Mouse (Mus musculus) brain, embryonic 14.5 days (tissue): ENCODE measurements at regions not wholly inside any gene's neighbourhood (a gene's known extent, or its start where the extent isn't known, plus 50 kb on each side); places are given as distances from the start of the nearest gene placed in this dataset.

Source experiments
- CTCF ChIP-seq: fragments of 200-500 bp; IDR thresholded peaks from 2 replicates; pipeline ENCODE4 v1.5.1; 2012; ENCODE audit warnings: inconsistent platforms, mild to moderate bottlenecking, moderate library complexity, borderline replicate concordance; ENCODE audit not compliant: insufficient read depth, insufficient read length; ENCODE audit errors: extremely low read depth
- POLR2A ChIP-seq: fragments of 200-500 bp; IDR thresholded peaks from 2 replicates; pipeline ENCODE4 v1.6.1; 2012; ENCODE audit warnings: mild to moderate bottlenecking, inconsistent platforms, borderline replicate concordance; ENCODE audit not compliant: poor library complexity, insufficient read depth, insufficient read length, severe bottlenecking; ENCODE audit errors: extremely low read depth

DNA sequence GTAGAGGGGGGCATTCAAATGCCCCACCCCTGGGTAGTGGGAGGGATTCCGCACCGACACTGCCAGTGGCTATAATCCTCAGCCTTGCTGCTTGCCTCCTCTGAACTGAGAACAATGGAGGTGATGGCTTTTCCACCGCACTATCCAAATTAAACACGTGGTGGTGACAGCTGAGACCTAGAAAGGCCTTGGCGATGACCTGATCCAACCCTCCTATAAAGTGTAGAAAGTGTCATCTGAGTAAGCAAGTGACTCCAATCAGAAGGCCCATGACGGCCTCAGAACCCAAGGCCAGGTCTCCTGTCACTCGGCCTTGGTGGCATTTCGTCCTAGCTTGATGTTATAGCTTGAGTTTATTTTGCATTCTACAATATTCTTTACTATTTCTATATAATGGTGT lies 181.5 kb upstream of the Zfp703 start:
- TF ChIP-seq CTCF = no peak
- TF ChIP-seq POLR2A = no peak
